Mouse (Mus musculus): ENCODE results near the gene Edem1. TPM values are rescaled to one million over a fixed set of nuclear protein-coding genes. Genes with fewer than 3 reads are reported as not detected.

The Edem1 gene
- polyA plus RNA-seq, 1 experiment: 6.4 TPM

GRCm38 (mm10) chr6:108886346-108886745 is 57.9 kb downstream of the Edem1 start:
- no peak for TF ChIP-seq GATA1 (IDR thresholded peaks at IDR 0.05; ENCODE audit: low read length)

- TF ChIP-seq GATA1 (IDR thresholded peaks at IDR 0.05; ENCODE audit: low read length): no peak
These were observed 64.1 kb downstream of the Edem1 start for GRCm38 (mm10) chr6:108892589-108892988.

GRCm38 (mm10) chr6:108895129-108895528 is 66.7 kb downstream of the Edem1 start:
- TF ChIP-seq GATA1 (IDR thresholded peaks at IDR 0.05; ENCODE audit: low read length): no peak

GRCm38 (mm10) chr6:108895976-108896375 is 67.5 kb downstream of the Edem1 start:
- TF ChIP-seq GATA1 (IDR thresholded peaks at IDR 0.05; ENCODE audit: low read length): no peak

GRCm38 (mm10) chr6:108896525-108897087 is 68.2 kb downstream of the Edem1 start:
- TF ChIP-seq GATA1 (IDR thresholded peaks at IDR 0.05; ENCODE audit: low read length): no peak

GRCm38 (mm10) chr6:108899231-108899630 is 70.8 kb downstream of the Edem1 start:
- TF ChIP-seq GATA1 (IDR thresholded peaks at IDR 0.05; ENCODE audit: low read length): no peak

- no peak for TF ChIP-seq GATA1 (IDR thresholded peaks at IDR 0.05; ENCODE audit: low read length)
These were observed 73.7 kb downstream of the Edem1 start for GRCm38 (mm10) chr6:108902124-108902523.

GRCm38 (mm10) chr6:108903280-108903679 is 74.8 kb downstream of the Edem1 start:
- no peak for TF ChIP-seq GATA1 (IDR thresholded peaks at IDR 0.05; ENCODE audit: low read length)

GRCm38 (mm10) chr6:108906539-108906938 is 78.1 kb downstream of the Edem1 start:
- TF ChIP-seq GATA1 (IDR thresholded peaks at IDR 0.05; ENCODE audit: low read length): no peak

Other genes starting within 250 kb of the Edem1 start
- gene Bhlhe40, start 168.0 kb upstream of the Edem1 start, polyA plus RNA-seq (2012): not detected in 2 replicates
- gene Arl8b, start 45.5 kb upstream of the Edem1 start, polyA plus RNA-seq (2012): 14.4 and 17.9 TPM in 2 replicates